Mouse (Mus musculus): ENCODE measurements around the gene Trim17. TPM values are rescaled to one million over a fixed set of nuclear protein-coding genes. Genes with fewer than 3 reads are reported as not detected.

Gene Trim17
- 1 to 10 TPM; 2.8 to 3.7 TPM for total RNA-seq (2021)

DNA sequence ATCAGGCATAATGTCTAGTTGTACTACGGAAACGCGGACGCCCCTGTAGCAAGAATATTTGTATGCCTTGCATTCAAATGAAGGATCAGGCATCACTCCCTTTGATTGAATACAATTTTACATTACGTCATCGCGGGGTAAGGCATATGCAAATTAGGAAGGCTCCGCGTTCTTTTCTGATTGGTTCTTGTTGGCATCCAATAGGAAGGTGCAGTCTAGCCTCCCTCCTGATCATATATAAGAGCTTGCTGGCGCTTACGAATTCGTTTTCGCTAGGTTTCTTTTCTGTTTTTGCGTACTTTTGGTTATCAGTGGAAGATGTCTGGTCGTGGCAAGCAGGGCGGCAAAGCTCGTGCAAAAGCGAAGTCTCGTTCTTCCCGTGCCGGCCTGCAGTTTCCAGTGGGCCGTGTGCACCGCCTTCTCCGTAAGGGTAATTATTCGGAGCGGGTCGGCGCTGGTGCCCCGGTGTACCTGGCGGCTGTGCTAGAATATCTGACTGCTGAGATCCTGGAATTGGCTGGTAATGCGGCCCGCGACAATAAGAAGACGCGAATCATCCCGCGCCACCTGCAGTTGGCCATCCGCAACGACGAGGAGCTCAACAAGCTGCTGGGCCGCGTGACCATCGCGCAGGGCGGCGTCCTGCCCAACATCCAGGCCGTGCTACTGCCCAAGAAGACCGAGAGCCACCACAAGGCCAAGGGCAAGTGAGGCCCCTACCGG lies at the start of gene Trim17, which contains the start of gene Hist3h2a:
Gene Trim17, plus strand, starts transcription at position 266 of the 723 bp plus-strand sequence.
Gene Hist3h2a, plus strand, starts transcription at position 266 of the 723 bp plus-strand sequence.
- DNase-seq (ENCODE audit: extremely low spot score in 1 of 2, low spot score in 2 of 2): peak; percentile 92 to 97
- intact Hi-C loops (cut with DNase I): no loop called here

DNA sequence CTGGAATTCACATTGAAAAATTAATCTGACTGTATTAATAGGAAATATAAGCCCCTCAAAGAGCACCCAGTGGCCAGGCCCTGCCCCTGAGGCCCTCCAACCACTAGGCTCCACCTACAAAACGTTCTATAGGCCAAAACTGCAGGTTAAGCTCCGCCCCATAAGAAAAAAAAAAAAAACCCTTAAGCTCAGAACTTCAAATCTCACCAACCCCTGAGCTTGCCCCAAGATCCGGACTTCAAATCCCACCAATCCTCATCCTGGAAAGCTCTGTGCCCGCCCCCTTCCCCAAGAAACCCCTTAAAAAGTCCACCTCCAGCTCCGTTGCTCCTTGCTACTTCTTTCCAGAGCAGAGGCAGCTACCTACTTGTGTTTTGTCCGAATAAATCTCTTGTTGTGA lies 49.6 kb upstream of the Trim17 start:
- no peak for DNase-seq (ENCODE audit: extremely low spot score in 1 of 2, low spot score in 2 of 2)
- intact Hi-C loops (cut with DNase I): no loop called here

DNA sequence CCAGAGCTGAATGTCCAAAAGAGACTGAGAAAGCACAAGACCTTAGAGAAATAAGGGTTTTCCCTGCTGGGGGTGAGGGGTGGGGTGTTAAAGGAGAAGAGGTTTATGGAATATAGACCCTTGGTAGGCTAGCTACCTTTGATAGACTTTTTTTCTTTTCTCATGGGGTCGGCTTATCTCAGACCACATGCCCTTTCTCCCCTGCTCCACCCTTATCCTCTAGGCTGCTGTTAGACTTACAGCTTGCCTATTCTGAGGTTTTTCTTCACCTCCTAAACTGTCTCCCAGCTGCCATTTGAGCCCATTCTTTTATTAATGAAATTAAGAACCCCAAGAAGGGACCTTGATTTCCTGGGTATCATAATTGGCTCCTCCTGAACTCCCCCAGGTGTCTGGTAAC lies 40.7 kb upstream of the Trim17 start:
- DNase-seq (ENCODE audit: extremely low spot score in 1 of 2, low spot score in 2 of 2): no peak
- intact Hi-C loops (cut with DNase I): no loop called here

DNA sequence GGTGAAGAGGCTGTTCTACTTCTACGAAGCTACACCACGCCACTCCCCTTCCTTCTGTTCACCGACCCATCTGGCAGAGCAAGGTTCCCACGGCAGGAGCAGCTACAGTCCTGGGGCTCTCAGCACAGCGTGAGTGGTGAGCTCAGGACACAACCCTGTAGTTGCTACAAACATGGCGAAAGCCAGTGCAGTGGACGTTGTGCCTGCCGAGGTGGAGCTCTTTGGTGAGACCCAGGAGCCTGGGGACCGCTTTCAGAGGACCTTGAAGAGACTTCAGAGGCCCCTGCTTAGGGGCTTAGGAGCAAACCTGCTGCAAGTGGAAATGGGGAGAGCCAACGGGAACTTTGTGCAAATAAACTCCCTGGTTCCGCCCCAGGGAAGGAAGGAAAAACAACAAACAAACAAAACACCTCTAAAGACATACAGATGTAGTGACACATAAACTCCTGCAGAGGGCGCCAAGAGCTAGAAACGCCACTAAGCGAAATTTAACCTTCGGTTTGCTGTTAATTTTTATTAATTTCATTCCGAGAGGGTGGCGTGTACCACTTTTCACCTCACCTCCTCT lies 39.9 kb upstream of the Trim17 start:
- no peak for DNase-seq (ENCODE audit: extremely low spot score in 1 of 2, low spot score in 2 of 2)
- intact Hi-C loops (cut with DNase I): no loop called here

- DNase-seq (ENCODE audit: extremely low spot score in 1 of 2, low spot score in 2 of 2): peak in 1 of 2 experiments; percentile 53
- intact Hi-C loops (cut with DNase I): no loop called here
These were observed 37.4 kb upstream of the Trim17 start for GRCm38 (mm10) chr11:58916879-58917744.

GRCm38 (mm10) chr11:58917745-58918366 lies 36.6 kb upstream of the Trim17 start, which contains the start of gene Btnl10:
Gene Btnl10 (plus strand): TSS chr11:58917908.
- intact Hi-C loops (cut with DNase I): no loop called here
- DNase-seq (ENCODE audit: extremely low spot score in 1 of 2, low spot score in 2 of 2): no peak

- intact Hi-C loops (cut with DNase I): no loop called here
These were observed 35.7 kb upstream of the Trim17 start for GRCm38 (mm10) chr11:58918759-58919158.

GRCm38 (mm10) chr11:58922420-58922819 lies 32.1 kb upstream of the Trim17 start:
- DNase-seq (ENCODE audit: extremely low spot score in 1 of 2, low spot score in 2 of 2): no peak
- intact Hi-C loops (cut with DNase I): no loop called here

More at GRCm38 (mm10) chr11:58918759-58919158, 35.7 kb upstream of the Trim17 start:
- no peak for DNase-seq (ENCODE audit: extremely low spot score in 1 of 2, low spot score in 2 of 2)

DNA sequence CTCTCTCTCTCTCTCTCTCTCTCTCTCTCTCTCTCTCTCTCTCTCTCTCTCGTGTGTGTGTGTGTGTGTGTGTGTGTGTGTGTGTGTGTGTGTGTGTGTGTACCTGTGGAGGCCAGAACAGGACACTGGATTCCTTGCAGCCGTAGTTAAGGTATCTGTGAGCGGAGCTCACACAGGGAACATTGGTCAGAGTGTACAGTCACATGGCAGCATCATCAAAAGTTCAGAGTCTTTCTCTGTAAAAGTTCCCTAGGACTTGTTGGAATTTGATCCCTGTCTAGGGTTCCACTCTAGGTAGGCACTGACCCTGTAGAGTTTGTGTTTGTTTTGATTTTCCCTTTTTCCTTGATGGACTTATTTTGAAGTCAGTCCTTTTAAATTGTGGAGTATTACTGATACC lies 27.8 kb upstream of the Trim17 start:
- intact Hi-C loops (cut with DNase I): no loop called here
- DNase-seq (ENCODE audit: extremely low spot score in 1 of 2, low spot score in 2 of 2): no peak

GRCm38 (mm10) chr11:58927053-58927452 lies 27.4 kb upstream of the Trim17 start:
- intact Hi-C loops (cut with DNase I): no loop called here
- no peak for DNase-seq (ENCODE audit: extremely low spot score in 1 of 2, low spot score in 2 of 2)

DNA sequence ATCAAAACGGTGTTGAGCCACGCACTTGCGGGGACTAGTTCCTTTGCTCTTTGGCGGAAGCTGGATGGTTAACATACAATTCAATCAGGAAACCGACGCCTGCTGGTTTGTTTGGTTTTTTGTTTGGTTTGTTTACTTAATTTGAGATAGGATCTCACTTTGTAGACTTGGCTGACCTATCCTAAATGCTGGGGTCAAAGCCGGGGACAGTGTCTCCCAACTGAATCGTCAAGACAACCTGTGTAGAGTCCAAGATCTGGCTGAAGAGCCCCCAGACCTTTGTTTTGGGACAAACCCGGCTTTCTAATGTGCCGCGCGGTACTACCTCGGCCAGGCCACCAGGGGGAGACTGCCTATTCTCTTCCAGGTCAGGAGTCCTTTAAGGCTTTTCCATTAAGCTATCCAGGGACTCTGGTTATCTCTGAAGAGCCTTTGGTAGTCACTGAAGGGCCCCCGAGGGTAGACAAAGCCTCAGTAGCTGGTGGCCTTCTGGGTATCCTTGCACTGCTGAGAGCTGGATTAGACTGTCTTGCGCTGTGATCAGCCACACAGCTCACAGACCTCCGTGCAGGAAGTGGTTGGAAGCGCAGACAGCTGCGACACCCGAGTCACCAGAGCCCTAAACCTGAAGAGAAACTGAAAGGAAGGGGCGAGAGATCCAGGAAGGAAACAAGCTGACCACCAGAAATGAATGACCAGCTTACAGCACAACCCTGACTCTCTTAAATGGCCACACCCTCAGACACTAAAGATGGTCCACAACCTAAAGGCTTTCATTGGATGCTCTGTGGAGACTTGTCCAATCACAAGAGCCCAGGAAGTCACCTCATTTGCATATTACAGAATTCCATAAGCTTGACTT lies 26.5 kb upstream of the Trim17 start:
- intact Hi-C loops (cut with DNase I): no loop called here
- DNase-seq (ENCODE audit: extremely low spot score in 1 of 2, low spot score in 2 of 2): peak in 1 of 2 experiments; percentile 57

- no peak for DNase-seq (ENCODE audit: extremely low spot score in 1 of 2, low spot score in 2 of 2)
- intact Hi-C loops (cut with DNase I): no loop called here
These were observed 25.4 kb upstream of the Trim17 start for GRCm38 (mm10) chr11:58929055-58929454.

GRCm38 (mm10) chr11:58929641-58930040 lies 24.8 kb upstream of the Trim17 start:
- intact Hi-C loops (cut with DNase I): loop anchor here (10.0 kb wide), 1 partner anchor 365 kb away; the partner anchor contains the start of gene Wnt3a
- no peak for DNase-seq (ENCODE audit: extremely low spot score in 1 of 2, low spot score in 2 of 2)

DNA sequence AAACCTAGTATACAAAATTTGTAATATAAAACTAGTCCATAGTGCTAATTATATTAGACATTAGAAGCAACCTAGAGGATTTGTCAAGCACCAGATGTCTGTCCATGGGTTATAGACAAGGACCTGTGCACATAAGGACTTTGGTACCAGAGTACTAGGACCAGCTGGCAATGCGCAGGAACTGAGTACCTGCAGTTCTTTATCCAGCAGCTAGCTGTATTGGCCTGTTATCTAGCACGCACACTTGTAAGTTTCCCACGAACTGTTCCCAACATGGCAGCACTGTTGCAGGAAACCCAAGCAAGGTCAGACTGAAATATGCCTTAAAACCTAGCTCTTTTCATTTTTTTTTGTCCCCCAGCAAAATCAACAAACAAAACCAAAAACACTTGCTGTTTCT lies 24.2 kb upstream of the Trim17 start:
- intact Hi-C loops (cut with DNase I): loop anchor here (10.0 kb wide), 1 partner anchor 365 kb away; the partner anchor contains the start of gene Wnt3a

GRCm38 (mm10) chr11:58931576-58931975 lies 22.9 kb upstream of the Trim17 start:
- no peak for DNase-seq (ENCODE audit: extremely low spot score in 1 of 2, low spot score in 2 of 2)
- intact Hi-C loops (cut with DNase I): loop anchor here (10.0 kb wide), 1 partner anchor 363 kb away; the partner anchor contains the start of gene Wnt3a

More for the DNA sequence above, 24.2 kb upstream of the Trim17 start:
- DNase-seq (ENCODE audit: extremely low spot score in 1 of 2, low spot score in 2 of 2): no peak

DNA sequence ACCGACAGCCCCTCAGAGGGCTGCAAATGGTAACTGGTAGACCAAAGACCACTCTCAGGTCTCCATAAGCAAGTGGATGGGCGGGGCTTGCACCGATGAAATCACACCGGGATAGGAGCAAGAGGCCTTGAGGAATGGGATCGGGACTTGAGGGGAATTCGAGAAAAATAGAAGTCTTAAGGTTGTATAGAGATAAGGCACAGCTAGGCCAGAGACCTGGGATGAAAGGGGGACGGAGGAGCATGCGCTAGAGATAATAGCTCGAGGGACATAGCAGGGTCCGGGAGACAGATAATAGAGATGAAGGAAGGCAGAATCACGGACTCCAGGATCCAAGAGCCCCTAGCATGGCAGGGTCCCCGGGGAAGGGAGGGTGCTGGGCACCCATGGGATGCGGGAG lies 16.6 kb upstream of the Trim17 start:
- no peak for DNase-seq (ENCODE audit: extremely low spot score in 1 of 2, low spot score in 2 of 2)
- intact Hi-C loops (cut with DNase I): loop anchor here (10.0 kb wide), 1 partner anchor 357 kb away; the partner anchor contains the start of gene Wnt3a

DNA sequence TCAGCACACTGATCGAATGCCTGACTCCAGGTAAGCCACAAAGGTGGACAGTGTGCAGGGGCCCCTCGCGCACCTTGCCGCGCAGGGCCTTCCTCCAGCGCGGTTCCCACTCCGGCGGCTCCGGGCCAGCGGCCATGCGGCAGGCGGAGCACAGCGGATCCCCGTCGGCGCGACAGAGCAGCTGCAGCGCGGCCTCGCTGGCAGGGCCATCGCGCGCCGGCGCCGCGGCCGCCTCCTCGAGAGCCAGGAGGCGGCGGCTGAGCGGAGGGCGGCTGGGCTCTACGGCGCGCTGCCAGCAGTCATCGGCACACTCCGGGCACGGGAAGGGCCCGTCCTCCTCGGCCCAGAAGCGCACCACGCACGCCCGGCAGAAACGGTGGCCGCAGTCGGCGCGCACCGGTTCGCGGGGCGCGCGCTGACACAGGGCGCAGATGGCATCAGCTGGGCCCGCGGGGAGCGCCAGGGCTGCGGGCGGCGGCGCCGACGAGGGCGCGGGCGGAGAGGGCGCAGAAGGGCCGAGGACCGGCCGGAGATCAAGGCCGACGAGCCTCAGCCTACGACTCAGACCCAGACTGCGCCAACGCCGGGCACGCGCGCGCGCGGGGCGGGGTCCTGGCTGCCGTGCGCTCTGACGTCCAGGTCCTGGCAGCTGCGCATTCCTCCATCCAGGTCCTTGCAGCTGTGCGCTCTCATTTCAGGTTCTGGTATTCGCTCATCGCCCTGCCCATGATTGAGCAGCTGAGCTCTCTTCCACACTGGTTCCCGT lies 16.0 kb upstream of the Trim17 start, which contains the start of gene Rnf187:
Gene Rnf187, minus strand, starts transcription at position 595 of the 766 bp plus-strand sequence.
- DNase-seq (ENCODE audit: extremely low spot score in 1 of 2, low spot score in 2 of 2): peak; percentile 89 to 94
- intact Hi-C loops (cut with DNase I): loop anchor here (10.0 kb wide), 1 partner anchor 356 kb away; the partner anchor contains the start of gene Wnt3a

All from left cerebral cortex, postnatal 10 days (tissue).